Mouse (Mus musculus) heart, postnatal 0 days (tissue): ENCODE measurements around the gene Arhgef25.

ENCODE experiments used
- CTCF ChIP-seq: IDR thresholded peaks from 2 replicates; pipeline ENCODE4 v1.5.1; 2016; ENCODE audit warnings: antibody characterized with exemption, control low read depth, low read depth
- EP300 ChIP-seq: IDR thresholded peaks from 2 replicates; pipeline ENCODE4 v1.6.1; 2016; ENCODE audit warnings: antibody characterized with exemption, low read depth

- TF ChIP-seq CTCF: no peak
- TF ChIP-seq EP300: no peak
Measured at GRCm38 (mm10) chr10:127185101-127185500, 4.8 kb downstream of the Arhgef25 start.
